Mouse (Mus musculus) liver, embryonic 16.5 days (tissue): ENCODE measurements around the gene Slc2a2. TPM values are rescaled to one million over a fixed set of nuclear protein-coding genes. Genes with fewer than 3 reads are reported as not detected.

Experiments
- ATAC-seq: fragments of 200-750 bp; cut with Nextera tagmentation; 2 replicates; pipeline ENCODE4 v1.8.0; 2017; ENCODE audit warnings: low read depth, mild to moderate bottlenecking, moderate number of reproducible peaks, moderate library complexity
- H3K27ac ChIP-seq: fragments of 300-500 bp; sonication (generic); 2 replicates; pipeline ENCODE4 v1.5.1; 2014; ENCODE audit warnings: mild to moderate bottlenecking, low read length
- H3K27me3 ChIP-seq: fragments of 300-500 bp; sonication (generic); 2 replicates; pipeline ENCODE4 v1.6.1; 2014; ENCODE audit warnings: low read depth, low read length, mixed read lengths; ENCODE audit not compliant: control insufficient read depth, insufficient read depth
- H3K36me3 ChIP-seq: fragments of 300-500 bp; sonication (generic); 2 replicates; pipeline ENCODE4 v1.6.1; 2014; ENCODE audit warnings: mild to moderate bottlenecking; ENCODE audit not compliant: control insufficient read depth, insufficient read depth
- H3K4me1 ChIP-seq: fragments of 300-500 bp; sonication (generic); 2 replicates; pipeline ENCODE4 v1.6.1; 2014; ENCODE audit warnings: low read depth, low read length, mixed read lengths; ENCODE audit not compliant: control insufficient read depth
- H3K4me2 ChIP-seq: fragments of 300-500 bp; sonication (generic); 2 replicates; pipeline ENCODE4 v1.6.1; 2014; ENCODE audit warnings: low read depth, low read length, mixed read lengths
- H3K4me3 ChIP-seq: fragments of 300-500 bp; sonication (generic); 2 replicates; pipeline ENCODE4 v1.5.1; 2014; ENCODE audit warnings: low read depth, mild to moderate bottlenecking, low read length
- H3K9ac ChIP-seq: fragments of 300-500 bp; sonication (generic); 2 replicates; pipeline ENCODE4 v1.6.1; 2014; ENCODE audit warnings: low read depth, low read length
- H3K9me3 ChIP-seq: fragments of 300-500 bp; sonication (generic); replicated peaks from 2 replicates; pipeline ENCODE4 v1.6.1; 2016; ENCODE audit warnings: low read length; ENCODE audit not compliant: control insufficient read depth
- WGBS: fragments of 180-500 bp; shearing (Covaris S2); extraction: QIAGEN DNeasy Blood & Tissue Kit; methylation state at CpG from one replicate; pipeline ENCODE4 v1.1.7; 2014; ENCODE audit not compliant: insufficient replicate concordance; 5-methylcytosine and 5-hydroxymethylcytosine counted together
- polyA plus RNA-seq: library from polyadenylated mRNA; unstranded; fragments of >200 nt; fragmentation: Nextera tagmentation; extraction: Ambion mirVana; gene quantifications from 2 replicates; pipeline ENCODE4 v1.2.1, GENCODE M21; 2015

Gene Slc2a2
- polyA plus RNA-seq: 48.4 and 49.4 TPM in 2 replicates

DNA sequence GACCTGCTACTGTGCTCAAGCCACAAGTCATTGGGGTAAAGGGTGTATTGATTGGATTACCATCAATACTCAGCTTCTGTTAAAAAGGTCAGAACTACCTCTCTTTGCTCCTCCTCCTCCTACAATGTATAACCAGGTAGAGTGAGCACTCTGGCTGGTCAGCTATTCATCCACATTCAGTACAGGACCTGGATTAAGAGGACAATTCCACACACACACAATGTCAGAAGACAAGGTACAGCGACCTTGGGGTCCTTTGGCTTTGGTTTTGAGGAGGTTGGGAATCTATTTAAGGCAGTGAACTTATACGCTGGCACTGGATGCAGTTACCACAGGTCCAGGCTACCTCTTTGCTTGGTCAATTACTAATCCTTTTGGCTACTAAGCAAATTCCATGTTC lies at the start of gene Slc2a2:
TSS of gene Slc2a2 (plus strand) at position 107 of the 400 bp plus-strand sequence.
- Histone ChIP-seq H3K36me3 (no peaks in the 10 kb centered on the region), H3K27ac (peak within 1 kb of the TSS; percentile 68), H3K9me3 (no peaks in the 10 kb centered on the region), H3K27me3 (no peaks in the 10 kb centered on the region), H3K4me2 (no peak within 1 kb of the TSS), H3K4me1 (no peaks in the 10 kb centered on the region), H3K9ac (no peak within 1 kb of the TSS), H3K4me3 (peak within 1 kb of the TSS; percentile 38)
- WGBS: 57% methylated on average over 2 of the region's 2 CpGs
- peak; percentile 74 for ATAC-seq

DNA sequence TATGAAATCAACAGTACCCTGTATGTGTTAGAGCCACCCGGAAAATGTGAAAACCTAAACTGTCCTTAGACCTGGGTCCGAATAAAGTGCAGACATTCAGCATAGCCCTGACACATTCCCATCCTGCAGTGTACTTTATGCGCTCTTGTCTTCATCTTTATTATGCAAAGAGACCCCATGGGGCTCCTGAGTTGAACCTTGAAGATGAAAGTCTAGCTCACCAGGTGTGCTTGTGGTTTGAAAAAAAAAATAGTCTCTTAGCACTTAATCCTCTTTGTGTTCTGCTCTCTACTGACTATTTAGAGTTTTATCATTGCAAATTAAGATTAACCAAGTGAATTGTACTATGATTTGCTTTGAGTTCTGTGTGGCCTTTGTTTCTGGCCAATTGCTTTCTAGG lies 45.1 kb upstream of the Slc2a2 start:
- Histone ChIP-seq H3K4me3 (no peak overlapping the region), H3K9me3 (no peaks in the 10 kb centered on the region), H3K36me3 (no peaks in the 10 kb centered on the region), H3K4me1 (no peaks in the 10 kb centered on the region), H3K9ac (no peak overlapping the region), H3K4me2 (no peak overlapping the region), H3K27me3 (no peaks in the 10 kb centered on the region), H3K27ac (no peak overlapping the region)
- 68% methylated on average over 3 of the region's 3 CpGs for WGBS
- ATAC-seq: no peak

DNA sequence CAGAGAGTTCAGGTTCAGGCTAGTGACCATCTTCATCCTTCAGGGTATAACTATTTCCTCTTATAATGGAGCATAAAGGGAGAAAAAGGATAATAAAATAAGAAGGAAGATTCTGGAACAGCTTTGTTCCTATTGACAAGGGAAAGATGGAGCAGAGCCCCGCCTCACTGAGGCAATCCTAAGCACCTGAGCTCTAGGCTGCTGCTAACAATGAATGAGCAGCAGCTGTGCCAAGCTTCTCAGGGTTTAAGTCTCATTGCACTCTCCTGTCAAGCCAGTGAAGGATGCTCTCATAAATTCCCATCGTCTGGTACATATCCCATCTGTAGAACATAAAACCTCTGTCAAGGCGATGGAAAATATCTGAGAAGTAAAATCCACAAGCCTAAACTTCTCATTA lies 44.7 kb upstream of the Slc2a2 start:
- Histone ChIP-seq H3K4me2 (no peak overlapping the region), H3K9ac (no peak overlapping the region), H3K4me3 (no peak overlapping the region), H3K4me1 (no peaks in the 10 kb centered on the region), H3K27ac (no peak overlapping the region), H3K9me3 (no peaks in the 10 kb centered on the region), H3K27me3 (no peaks in the 10 kb centered on the region), H3K36me3 (no peaks in the 10 kb centered on the region)
- 63% methylated on average over 3 of the region's 3 CpGs for WGBS
- no peak for ATAC-seq

DNA sequence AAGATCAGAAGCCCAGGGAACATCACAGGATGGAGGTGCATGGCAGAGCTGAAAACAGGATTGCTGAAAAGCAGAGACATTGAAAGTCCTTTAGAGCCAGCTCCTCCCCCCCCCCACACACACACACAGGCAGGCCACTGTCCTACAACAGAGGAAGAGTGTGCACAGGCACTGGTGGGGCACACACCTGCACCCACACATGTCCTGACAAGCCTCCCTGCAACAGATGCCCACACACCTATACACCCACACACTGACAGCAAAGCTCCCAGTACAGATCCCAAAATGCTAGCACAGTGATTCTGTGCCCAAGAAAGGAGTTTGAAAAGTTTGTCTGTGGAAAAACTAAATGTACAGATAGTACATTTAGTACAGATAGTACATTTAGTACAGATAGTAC lies 43.0 kb upstream of the Slc2a2 start:
- no peaks in the 10 kb centered on the region for H3K27me3 ChIP-seq
- H3K27ac ChIP-seq: no peak overlapping the region
- no peak overlapping the region for H3K4me2 ChIP-seq
- no peak overlapping the region for H3K4me3 ChIP-seq
- H3K36me3 ChIP-seq: no peaks in the 10 kb centered on the region
- no peaks in the 10 kb centered on the region for H3K9me3 ChIP-seq
- H3K9ac ChIP-seq: no peak overlapping the region
- no peak for ATAC-seq
- H3K4me1 ChIP-seq: no peaks in the 10 kb centered on the region

DNA sequence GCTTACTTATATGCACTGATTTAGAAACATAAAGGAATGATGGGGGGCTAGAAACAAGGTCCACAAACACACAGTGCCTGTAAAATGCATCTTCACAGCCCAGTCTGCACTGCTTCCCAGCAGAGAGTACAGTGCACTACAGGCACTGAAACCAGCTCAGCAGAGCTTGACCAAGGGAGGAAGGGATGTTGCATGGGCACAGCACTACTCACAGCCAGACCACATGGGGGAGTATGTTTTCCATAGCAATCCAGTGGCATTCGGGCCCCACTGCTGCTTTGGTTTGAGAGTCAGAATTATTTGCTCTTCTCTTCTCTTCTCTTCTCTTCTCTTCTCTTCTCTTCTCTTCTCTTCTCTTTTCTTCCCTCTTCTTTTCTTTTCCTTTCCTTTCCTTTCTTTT lies 39.4 kb upstream of the Slc2a2 start:
- 0 out of 2 replicates have a peak, but pooled peaks have one; percentile 32 for ATAC-seq
- H3K4me2 ChIP-seq: no peak overlapping the region
- H3K27me3 ChIP-seq: no peaks in the 10 kb centered on the region
- no peaks in the 10 kb centered on the region for H3K36me3 ChIP-seq
- no peaks in the 10 kb centered on the region for H3K9me3 ChIP-seq
- no peak overlapping the region for H3K9ac ChIP-seq
- WGBS: 56% methylated on average over 1 of the region's 1 CpGs
- no peak overlapping the region for H3K4me3 ChIP-seq
- no peak overlapping the region for H3K27ac ChIP-seq
- H3K4me1 ChIP-seq: no peaks in the 10 kb centered on the region

DNA sequence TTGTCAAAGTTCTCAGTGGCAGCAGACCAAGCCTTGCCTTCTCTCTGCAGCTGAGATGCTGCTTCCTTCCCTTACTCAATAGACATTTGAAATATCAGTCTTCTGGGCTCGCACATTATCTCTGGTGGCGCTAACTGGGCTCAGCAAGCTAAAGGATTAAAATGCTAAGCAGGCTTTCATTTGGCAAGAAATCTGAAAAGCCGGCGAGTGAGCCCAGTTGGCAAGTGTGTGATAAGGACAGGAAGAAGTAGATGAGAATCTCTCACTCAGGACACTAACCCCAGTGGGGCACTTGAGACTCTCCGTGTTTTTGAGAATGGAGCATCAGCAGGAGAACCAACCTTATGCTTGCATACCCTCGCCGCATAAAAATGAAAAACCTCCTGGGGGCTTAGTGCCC lies 16.9 kb upstream of the Slc2a2 start:
- no peak overlapping the region for H3K27ac ChIP-seq
- no peaks in the 10 kb centered on the region for H3K9me3 ChIP-seq
- H3K36me3 ChIP-seq: no peaks in the 10 kb centered on the region
- H3K4me1 ChIP-seq: no peaks in the 10 kb centered on the region
- no peak overlapping the region for H3K9ac ChIP-seq
- ATAC-seq: no peak
- no peak overlapping the region for H3K4me2 ChIP-seq
- no peaks in the 10 kb centered on the region for H3K27me3 ChIP-seq
- H3K4me3 ChIP-seq: no peak overlapping the region
- WGBS: 67% methylated on average over 7 of the region's 7 CpGs

DNA sequence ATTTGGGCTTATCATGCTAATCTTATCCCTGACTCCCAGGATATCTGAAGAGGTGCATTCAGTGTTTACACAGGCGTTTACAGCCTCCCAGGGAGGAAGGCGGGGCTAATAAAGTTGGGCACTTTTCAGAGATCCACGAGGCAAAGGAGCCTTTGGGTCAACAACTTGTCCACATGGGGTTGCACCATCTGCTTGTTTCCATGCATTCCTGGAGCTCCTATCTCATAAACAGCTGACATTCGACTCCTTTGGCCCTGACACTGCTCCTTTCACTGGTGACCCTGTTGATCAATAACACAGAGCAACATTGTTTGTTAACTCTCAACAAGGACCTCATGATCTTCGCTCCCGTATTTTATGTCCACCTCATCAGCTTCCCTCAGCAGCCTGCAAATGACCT lies 15.8 kb upstream of the Slc2a2 start:
- WGBS: 34% methylated on average over 6 of the region's 6 CpGs
- H3K27ac ChIP-seq: peak overlapping the region; percentile 70
- no peak overlapping the region for H3K9ac ChIP-seq
- no peak overlapping the region for H3K4me2 ChIP-seq
- H3K4me3 ChIP-seq: no peak overlapping the region
- no peaks in the 10 kb centered on the region for H3K36me3 ChIP-seq
- H3K4me1 ChIP-seq: no peaks in the 10 kb centered on the region
- H3K9me3 ChIP-seq: no peaks in the 10 kb centered on the region
- peak; percentile 84 for ATAC-seq
- no peaks in the 10 kb centered on the region for H3K27me3 ChIP-seq

DNA sequence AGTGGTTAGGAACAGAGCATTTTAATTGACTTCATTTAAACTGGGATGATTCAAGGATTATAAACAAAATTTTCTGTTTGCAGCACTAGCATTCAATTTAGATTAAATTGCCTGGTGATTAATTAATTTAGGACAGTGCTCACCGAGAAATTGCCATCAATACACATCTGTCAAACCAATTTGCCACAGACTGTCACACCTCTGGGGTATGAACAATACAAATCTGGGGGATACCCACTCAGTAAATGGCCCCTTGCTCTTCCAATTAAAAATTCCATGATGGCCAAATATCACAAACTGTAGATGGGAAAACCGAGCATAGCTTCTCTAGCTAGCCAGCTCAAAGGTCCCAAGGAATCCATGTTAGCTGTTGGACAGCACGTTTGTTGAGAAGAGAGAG lies 15.3 kb upstream of the Slc2a2 start:
- H3K27me3 ChIP-seq: no peaks in the 10 kb centered on the region

DNA sequence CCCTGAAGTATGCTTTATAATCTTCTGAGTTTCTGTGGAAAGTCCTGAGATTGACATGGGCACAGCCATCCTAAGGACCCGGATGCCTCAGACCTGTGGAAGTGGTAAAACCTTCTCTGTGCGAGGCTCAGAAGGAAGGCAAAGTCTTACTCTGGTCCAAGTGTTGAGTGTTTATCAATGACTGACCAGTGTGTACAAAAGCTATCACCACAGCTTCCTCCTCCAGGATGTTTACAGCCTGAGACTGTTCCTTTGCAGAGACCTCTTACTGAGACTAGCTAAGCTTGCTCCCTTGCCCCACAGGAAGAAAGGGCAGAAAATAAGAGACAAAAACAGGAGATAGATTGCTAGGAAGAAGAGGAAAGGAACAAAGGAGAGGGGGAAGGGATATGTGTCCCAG lies 12.2 kb upstream of the Slc2a2 start:
- Histone ChIP-seq H3K9ac (no peak overlapping the region), H3K27me3 (no peaks in the 10 kb centered on the region), H3K4me1 (no peaks in the 10 kb centered on the region), H3K4me3 (no peak overlapping the region), H3K36me3 (no peaks in the 10 kb centered on the region), H3K27ac (no peak overlapping the region), H3K9me3 (no peaks in the 10 kb centered on the region), H3K4me2 (no peak overlapping the region)
- 29% methylated on average over 2 of the region's 2 CpGs for WGBS
- ATAC-seq: no peak

More for the DNA sequence above, 15.3 kb upstream of the Slc2a2 start:
- WGBS: 61% methylated on average over 3 of the region's 3 CpGs
- Histone ChIP-seq H3K4me2 (no peak overlapping the region), H3K27ac (no peak overlapping the region), H3K4me3 (no peak overlapping the region), H3K4me1 (no peaks in the 10 kb centered on the region), H3K9ac (no peak overlapping the region), H3K36me3 (no peaks in the 10 kb centered on the region), H3K9me3 (no peaks in the 10 kb centered on the region)
- no peak for ATAC-seq

DNA sequence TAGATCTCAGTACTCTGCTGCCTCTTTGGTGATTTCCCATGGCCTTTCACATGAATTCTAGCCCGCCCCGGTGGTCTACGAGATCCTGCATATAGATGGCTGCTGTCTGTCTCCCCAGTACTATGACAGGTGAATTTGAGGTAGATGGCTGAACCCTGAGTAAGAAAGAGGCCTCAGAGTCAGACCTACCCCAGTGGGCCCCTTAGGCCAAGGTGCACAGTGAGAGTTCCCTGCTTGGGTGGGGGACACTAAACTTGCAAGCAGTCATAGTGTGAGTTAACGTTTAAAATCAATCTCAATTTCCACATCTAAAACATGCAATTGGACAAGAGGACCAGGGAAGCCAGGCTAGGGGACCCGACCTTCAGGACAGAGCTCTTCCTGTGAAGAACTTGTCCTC lies 2.9 kb upstream of the Slc2a2 start:
- Histone ChIP-seq H3K9me3 (no peaks in the 10 kb centered on the region), H3K27ac (no peak overlapping the region)

More for the DNA sequence above, 2.9 kb upstream of the Slc2a2 start:
- WGBS: 60% methylated on average over 5 of the region's 5 CpGs
- H3K4me3 ChIP-seq: no peak overlapping the region
- no peak for ATAC-seq
- no peaks in the 10 kb centered on the region for H3K36me3 ChIP-seq
- H3K4me2 ChIP-seq: no peak overlapping the region
- H3K27me3 ChIP-seq: no peaks in the 10 kb centered on the region
- no peak overlapping the region for H3K9ac ChIP-seq
- no peaks in the 10 kb centered on the region for H3K4me1 ChIP-seq
